Mouse (Mus musculus) olfactory bulb, adult 2 months (tissue): ENCODE results near the gene Ciz1.

ENCODE experiments used
- CTCF ChIP-seq: fragments of 200-500 bp; IDR thresholded peaks from 2 replicates; pipeline ENCODE4 v1.5.1; 2012; ENCODE audit warnings: low read depth, mild to moderate bottlenecking, low read length, moderate library complexity; ENCODE audit not compliant: insufficient read depth
- POLR2A ChIP-seq: fragments of 200-500 bp; IDR thresholded peaks from 2 replicates; pipeline ENCODE4 v1.6.1; 2012; ENCODE audit warnings: mild to moderate bottlenecking, low read depth, low read length, moderate library complexity; ENCODE audit not compliant: insufficient read depth

DNA sequence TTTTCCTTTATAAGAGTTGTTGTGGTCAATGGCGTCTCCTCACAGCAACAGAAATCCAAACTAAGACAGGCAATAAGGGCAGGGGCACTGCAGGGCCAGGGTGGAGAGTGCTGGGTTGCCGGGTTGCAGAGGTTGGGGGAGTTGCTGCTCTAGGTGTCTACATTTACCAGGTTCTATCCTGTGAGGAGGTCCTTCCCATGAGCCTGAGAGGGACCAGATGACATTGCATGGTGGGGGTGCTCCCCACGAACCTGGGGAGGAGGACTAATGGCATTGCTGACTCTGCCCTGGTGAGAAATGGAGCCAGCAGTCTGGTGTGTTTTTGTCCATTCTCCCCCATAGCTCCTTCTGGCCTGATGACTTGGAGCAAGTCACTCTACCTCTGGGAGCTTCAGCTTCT lies 5.6 kb downstream of the Ciz1 start:
- TF ChIP-seq POLR2A: no peak
- no peak for TF ChIP-seq CTCF
